In genomic region chr15:80797757-80798156, GRCm38 (mm10) we compare ENCODE assay signal across 8 mouse cellular contexts.
DNase-seq lines count a peak whose midpoint lies in the region; ATAC-seq and TF ChIP-seq lines count a peak whose summit lies in the region.

No protein-coding gene starts in this region.

- 2% methylated on average over 6 of the region's 6 CpGs for WGBS in intestine, postnatal 0 days
- 3% methylated on average over 6 of the region's 6 CpGs for WGBS in lung, postnatal 0 days

- peak; percentile 71 for DNase-seq in CD4-positive helper T cell, adult 2 months (ENCODE audit: low read depth, low spot score)
- DNase-seq in MN1 (ENCODE audit: low spot score): peak; percentile 82
- DNase-seq in cerebellum, adult 9-10 months: peak; percentile 58
- DNase-seq in gonadal fat pad, adult 2 months (ENCODE audit: low read depth): peak; percentile 52
- peak; percentile 82 for DNase-seq in lung, postnatal 0 days (ENCODE audit: low spot score)
- peak; percentile 79 for DNase-seq in retina, adult 2 months (ENCODE audit: low read depth, low spot score)
- DNase-seq in yolk sac, embryonic 10.5 days (ENCODE audit: low spot score): peak; percentile 50

- no peak for TF ChIP-seq CTCF in intestine, postnatal 0 days (IDR thresholded peaks at IDR 0.05; ENCODE audit: low read depth)
- TF ChIP-seq CTCF in lung, postnatal 0 days (IDR thresholded peaks at IDR 0.05): no peak

- peak overlapping the region; percentile 61; the same call in 1 of the 2 replicates for H3K9ac ChIP-seq in intestine, postnatal 0 days (ENCODE audit: low read depth, low read length)
- H3K9ac ChIP-seq in lung, postnatal 0 days (replicated peaks; ENCODE audit: low read depth): peak overlapping the region; percentile 9; the same call in 1 of the 2 replicates

- H3K9me3 ChIP-seq in intestine, postnatal 0 days (ENCODE audit: control insufficient read depth): no peaks in the 10 kb centered on the region
- H3K9me3 ChIP-seq in lung, postnatal 0 days (ENCODE audit: low read length): no peaks in the 10 kb centered on the region

- no peak for TF ChIP-seq EP300 in lung, postnatal 0 days (IDR thresholded peaks at IDR 0.05)

- H3K27ac ChIP-seq in intestine, postnatal 0 days (ENCODE audit: low read depth, low read length): peak overlapping the region; percentile 42; the same call in 1 of the 2 replicates
- peak overlapping the region; percentile 81 for H3K27ac ChIP-seq in lung, postnatal 0 days (ENCODE audit: low read length)

- no peaks in the 10 kb centered on the region for H3K27me3 ChIP-seq in intestine, postnatal 0 days (replicated peaks; ENCODE audit: control insufficient read depth, insufficient read depth, low read length)
- H3K27me3 ChIP-seq in lung, postnatal 0 days (replicated peaks; ENCODE audit: insufficient read depth, low read length): no peaks in the 10 kb centered on the region

- H3K4me2 ChIP-seq in intestine, postnatal 0 days (replicated peaks; ENCODE audit: low read depth): peak overlapping the region; percentile 64
- peak overlapping the region; percentile 63 for H3K4me2 ChIP-seq in lung, postnatal 0 days (replicated peaks; ENCODE audit: low read depth, low read length)

- H3K4me1 ChIP-seq in intestine, postnatal 0 days (replicated peaks; ENCODE audit: control insufficient read depth, insufficient read depth, low read length): peaks cover 5% of the 10 kb centered on the region; the same call in 1 of the 2 replicates
- peaks cover 5% of the 10 kb centered on the region; the same call in 1 of the 2 replicates for H3K4me1 ChIP-seq in lung, postnatal 0 days (ENCODE audit: insufficient read depth, low read depth, low read length)

- H3K36me3 ChIP-seq in intestine, postnatal 0 days (ENCODE audit: control insufficient read depth, insufficient read depth): no peaks in the 10 kb centered on the region
- H3K36me3 ChIP-seq in lung, postnatal 0 days (ENCODE audit: insufficient read depth, low read length): no peaks in the 10 kb centered on the region

- peak overlapping the region; percentile 52 for H3K4me3 ChIP-seq in intestine, postnatal 0 days (ENCODE audit: low read depth, low read length)
- H3K4me3 ChIP-seq in lung, postnatal 0 days (ENCODE audit: low read depth, low read length): peak overlapping the region; percentile 50

- peak; percentile 69 for ATAC-seq in intestine, postnatal 0 days
- peak; percentile 80 for ATAC-seq in lung, postnatal 0 days

Comparison
In these comparisons a context has a peak if more than half of its experiments do, and no peak if none do; other contexts are left out.
1. Peak in every context shown above with its lines: DNase-seq, ATAC-seq, H3K4me3 ChIP-seq and H3K27ac ChIP-seq.